Mouse (Mus musculus): ENCODE data around the gene Slc22a30.
"Not testable (repeated sequence)": the region's sequence is repeated elsewhere in the genome, so short reads cannot be mapped to it uniquely, and the experiment has no call there.

The Slc22a30 gene

GRCm38 (mm10) chr19:8405011-8405410 is at the start of gene Slc22a30:
TSS of gene Slc22a30 (minus strand) at chr19:8405111.
- DNase-seq (ENCODE audit: low spot score in 2 of 2) = not testable (repeated sequence)

DNA sequence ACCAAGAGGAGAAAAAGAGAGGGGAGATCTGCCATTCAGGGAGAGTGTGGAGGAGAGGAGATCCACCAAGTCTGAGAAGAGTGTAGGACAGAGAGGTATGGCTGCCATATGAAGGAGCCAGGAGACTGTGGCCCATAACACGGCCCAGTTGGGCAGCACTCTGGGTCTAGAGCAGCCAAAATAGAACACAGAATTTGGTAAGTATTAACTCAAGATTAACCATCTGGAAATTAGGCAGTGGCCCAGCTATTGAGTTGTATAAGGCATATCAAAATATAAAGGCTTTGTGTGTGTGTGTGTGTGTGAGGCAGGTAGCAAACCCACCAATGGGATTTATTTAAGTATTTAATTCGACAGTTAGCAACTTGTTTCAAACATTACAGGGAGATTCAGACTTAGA is 43.4 kb upstream of the Slc22a30 start:
- no peak for DNase-seq (ENCODE audit: low spot score in 2 of 2)

GRCm38 (mm10) chr19:8447516-8447915 is 42.6 kb upstream of the Slc22a30 start:
- no peak for DNase-seq (ENCODE audit: low spot score in 2 of 2)

DNA sequence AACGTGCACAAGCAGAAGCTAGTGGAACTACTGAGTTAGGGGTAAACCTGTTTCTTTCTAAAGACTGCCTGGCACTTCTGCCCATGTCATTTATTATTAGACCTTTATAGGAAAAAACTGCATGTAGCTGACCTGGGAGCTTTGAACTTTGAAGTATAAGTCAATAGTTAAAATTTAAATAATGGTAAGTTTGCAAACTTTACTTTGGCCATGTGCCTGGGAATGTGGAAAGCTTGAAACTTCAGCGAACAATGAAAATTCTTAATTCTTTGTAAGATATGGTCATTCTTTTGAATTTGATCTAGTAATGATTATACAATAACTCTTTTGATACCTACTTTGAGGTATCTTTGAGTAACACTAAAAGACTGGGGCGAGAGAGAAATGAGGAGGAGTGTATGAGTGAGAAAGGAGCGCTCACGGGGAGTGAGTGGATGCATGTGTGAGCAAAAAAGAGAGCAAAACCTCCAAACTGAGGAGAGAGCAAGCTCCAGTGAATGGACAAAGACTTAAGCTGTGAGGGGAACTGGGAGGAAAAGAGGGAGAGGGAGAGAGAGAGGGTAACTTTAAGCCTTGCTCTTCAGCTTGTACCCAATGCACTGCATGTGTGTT is 26.2 kb upstream of the Slc22a30 start:
- DNase-seq (ENCODE audit: low spot score in 2 of 2) = no peak

DNA sequence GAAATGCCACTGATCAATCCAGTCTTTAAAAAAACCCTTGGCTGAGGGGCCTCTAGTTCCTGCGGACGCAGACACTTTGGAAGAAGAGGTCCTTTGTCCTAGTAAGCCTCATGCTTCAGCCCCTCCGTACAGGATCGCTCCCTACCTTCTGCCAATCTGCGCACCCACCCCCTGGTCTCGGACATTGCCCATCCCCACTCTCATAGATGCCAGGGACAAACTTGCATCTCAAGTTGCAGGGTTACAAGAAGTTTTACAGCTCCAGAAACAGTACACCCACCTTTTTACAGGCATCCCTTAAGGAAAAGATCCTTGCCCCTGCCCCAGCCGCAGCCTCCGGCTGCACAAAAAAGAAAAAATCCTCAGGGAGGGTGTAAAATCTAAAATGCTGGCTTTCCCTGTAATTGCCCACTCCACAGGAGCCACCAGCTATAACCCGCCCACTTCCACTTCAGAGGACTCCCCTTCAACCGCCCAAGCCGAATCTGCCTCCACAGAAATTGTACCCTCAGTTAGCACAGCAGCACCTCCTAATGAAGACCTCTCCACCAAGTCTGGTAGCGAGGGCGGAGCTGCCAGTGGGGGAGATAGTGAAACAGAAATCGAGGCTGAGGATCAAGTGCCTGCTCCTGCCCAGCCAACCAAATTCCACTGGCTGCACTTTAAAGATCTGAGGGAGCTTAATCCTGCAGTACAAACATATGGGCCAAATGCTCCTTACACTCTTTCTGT is 2.5 kb upstream of the Slc22a30 start:
- not testable (repeated sequence) for DNase-seq (ENCODE audit: low spot score in 2 of 2)
